Mouse (Mus musculus) left cerebral cortex, adult 2 months (tissue): ENCODE measurements around the gene Cbr2. TPM values are rescaled to one million over a fixed set of nuclear protein-coding genes. Genes with fewer than 3 reads are reported as not detected.

Source experiments
- DNase-seq, 2 experiments: peaks; one replicate each; pipeline ENCODE4 v3.0.0; 2021 to 2022; ENCODE audit warnings: low spot score in 2 of 2, mixed read lengths in 1 of 2; ENCODE audit errors: extremely low spot score in 1 of 2
- H3K27ac ChIP-seq: fragments of 200-600 bp; 2 replicates; pipeline ENCODE4 v1.8.1; 2022
- H3K4me3 ChIP-seq: fragments of 200-600 bp; 2 replicates; pipeline ENCODE4 v1.8.1; 2022
- CTCF ChIP-seq: fragments of 200-600 bp; IDR thresholded peaks from 2 replicates; pipeline ENCODE4 v1.8.1; 2022; ENCODE audit warnings: antibody characterized with exemption, mild to moderate bottlenecking, moderate library complexity
- intact Hi-C: fragments of 180-260 bp; cut with DNase I; formaldehyde crosslinking; loops from one replicate; pipeline ENCODE4 v1.15.1; 2025
- total RNA-seq, 2 experiments: library from RNA; stranded (reverse); gene quantifications; 2 replicates each; pipeline ENCODE4 v1.2.3; 2021

Gene Cbr2
- total RNA-seq, 2 experiments from 2014 or later, result 1.9 to 3.0 TPM

DNA sequence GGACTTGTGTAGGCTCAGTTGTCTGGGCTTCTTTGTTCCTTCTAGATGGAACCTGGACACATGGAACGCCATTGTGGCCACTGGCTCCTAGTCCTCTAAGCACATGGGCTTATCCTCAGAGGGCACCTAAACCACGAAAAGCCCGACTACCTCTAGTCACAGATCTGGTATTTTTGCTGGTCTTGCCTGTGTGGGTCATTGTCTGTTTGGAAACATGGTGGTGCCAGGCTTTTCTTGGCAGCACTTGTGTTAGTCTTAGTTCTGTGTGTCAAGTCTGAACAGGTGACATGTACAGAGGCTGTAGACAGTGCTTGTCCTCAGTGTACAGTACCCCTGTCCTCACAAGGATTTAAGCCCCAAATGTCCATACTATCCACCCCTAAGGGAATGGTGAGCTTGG, 48.4 kb downstream of the Cbr2 start:
- intact Hi-C loops, result no loop called here
- H3K4me3 ChIP-seq, result no peak overlapping the region
- TF ChIP-seq CTCF, result no peak
- DNase-seq, result no peak
- no peak overlapping the region for H3K27ac ChIP-seq

DNA sequence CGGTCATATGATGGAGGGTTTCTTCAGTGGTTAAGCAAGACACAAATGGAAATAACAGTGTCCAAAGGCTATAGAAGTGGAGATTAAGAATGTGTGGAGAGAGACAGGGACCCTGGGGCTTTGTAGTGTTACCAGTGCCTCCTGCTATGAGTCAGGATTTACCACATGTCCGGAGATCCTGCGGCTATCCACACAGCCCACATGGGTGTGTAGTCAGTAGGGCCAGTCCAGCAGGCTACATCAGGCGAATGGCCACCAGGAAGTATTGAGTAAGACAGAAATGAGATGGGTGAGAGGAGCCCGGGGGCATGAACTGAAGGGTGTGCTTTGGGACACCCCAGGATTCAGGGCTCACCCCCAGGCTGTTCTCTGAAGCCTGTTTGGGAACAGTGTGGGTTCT, 49.2 kb downstream of the Cbr2 start:
- intact Hi-C loops, result no loop called here
- Histone ChIP-seq H3K4me3 (no peak overlapping the region), H3K27ac (no peak overlapping the region)
- no peak for TF ChIP-seq CTCF
- DNase-seq, result no peak

DNA sequence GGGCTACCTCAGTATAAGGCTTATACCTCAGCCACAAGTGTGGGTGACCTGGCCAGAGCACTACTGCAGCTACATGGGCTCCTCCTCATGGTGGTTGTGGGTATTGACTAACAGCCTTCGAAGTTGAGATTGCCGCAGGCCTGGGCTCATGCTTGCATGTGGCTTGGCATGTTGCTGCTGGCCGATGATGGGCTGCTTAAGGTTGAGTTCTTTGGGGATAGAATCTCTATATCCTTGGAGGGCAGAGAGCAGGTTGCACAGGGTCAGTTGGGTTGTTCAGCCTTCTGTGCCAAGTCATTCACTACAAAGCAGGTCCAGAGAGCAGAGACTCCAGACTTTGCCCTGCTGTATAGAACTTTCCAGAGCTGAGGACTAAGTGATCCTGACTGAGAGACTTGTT, 52.0 kb downstream of the Cbr2 start:
- no peak for DNase-seq
- Histone ChIP-seq H3K27ac (no peak overlapping the region), H3K4me3 (no peak overlapping the region)
- intact Hi-C loops, result no loop called here
- TF ChIP-seq CTCF, result peak; percentile 51

Other genes starting within 250 kb of the Cbr2 start
- gene Mrpl12, start 247.5 kb downstream of the Cbr2 start, total RNA-seq, result 10 to 100 TPM; 66.1 to 68.3 TPM
- gene Slc25a10, start 240.3 kb downstream of the Cbr2 start, total RNA-seq, result 10 to 100 TPM; 17.7 to 21.3 TPM
- not detected for gene Gcgr, start 201.4 kb downstream of the Cbr2 start, total RNA-seq
- 10 to 100 TPM; 68.3 to 83.2 TPM for gene Mcrip1, start 182.4 kb downstream of the Cbr2 start, total RNA-seq
- gene Ppp1r27, start 181.0 kb downstream of the Cbr2 start, total RNA-seq, result not detected
- gene P4hb, start 158.9 kb downstream of the Cbr2 start, total RNA-seq, result 100 to 1,000 TPM; 114 to 120 TPM
- 100 to 1,000 TPM; 290 to 300 TPM for gene Arhgdia, start 150.5 kb downstream of the Cbr2 start, total RNA-seq
- gene Alyref, start 133.7 kb downstream of the Cbr2 start, total RNA-seq, result 10 to 100 TPM; 56.4 to 64.1 TPM
- 10 to 100 TPM; 92.9 to 93.0 TPM for gene Anapc11, start 133.7 kb downstream of the Cbr2 start, total RNA-seq
- under 1 TPM in 1 of 2 experiments, not detected in 1; 0.95 TPM for gene Npb, start 123.6 kb downstream of the Cbr2 start, total RNA-seq
- gene Pcyt2, start 114.2 kb downstream of the Cbr2 start, total RNA-seq, result 100 to 1,000 TPM; 133 to 140 TPM
- gene Sirt7, start 106.9 kb downstream of the Cbr2 start, total RNA-seq, result 10 to 100 TPM; 43.2 to 45.3 TPM
- gene Mafg, start 98.5 kb downstream of the Cbr2 start, total RNA-seq, result 100 to 1,000 TPM; 104 to 107 TPM
- 1 to 10 TPM; 2.4 to 3.1 TPM for gene Pycr1, start 88.3 kb downstream of the Cbr2 start, total RNA-seq
- gene Myadml2, start 84.0 kb downstream of the Cbr2 start, total RNA-seq, result 1 to 10 TPM; 6.9 to 8.8 TPM
- 1 to 10 TPM; 4.0 to 7.2 TPM for gene Notum, start 70.9 kb downstream of the Cbr2 start, total RNA-seq
- 10 to 100 TPM; 47.4 to 54.9 TPM for gene Aspscr1, start 59.1 kb downstream of the Cbr2 start, total RNA-seq
- gene Cenpx, start 18.4 kb downstream of the Cbr2 start, total RNA-seq, result 10 to 100 TPM; 18.9 to 21.3 TPM
- 10 to 100 TPM; 61.4 to 62.3 TPM for gene Lrrc45, start 18.2 kb downstream of the Cbr2 start, total RNA-seq
- gene Rac3, start 10.6 kb downstream of the Cbr2 start, total RNA-seq, result 10 to 100 TPM; 34.0 to 39.6 TPM
- gene Dcxr, start 4.8 kb downstream of the Cbr2 start, total RNA-seq, result 1 to 10 TPM; 7.1 to 8.4 TPM
- gene Hmga1b, start 30.7 kb upstream of the Cbr2 start, total RNA-seq, result 10 to 100 TPM; 27.5 to 57.3 TPM
- gene Rfng, start 52.1 kb upstream of the Cbr2 start, total RNA-seq, result 10 to 100 TPM; 60.7 to 63.2 TPM
- 100 to 1,000 TPM; 139 to 145 TPM for gene Gps1, start 52.2 kb upstream of the Cbr2 start, total RNA-seq
- gene Dus1l, start 64.3 kb upstream of the Cbr2 start, total RNA-seq, result 10 to 100 TPM; 45.8 to 47.6 TPM
- gene Fasn, start 92.4 kb upstream of the Cbr2 start, total RNA-seq, result 100 to 1,000 TPM; 177 to 197 TPM
- 1 to 10 TPM; 8.5 to 9.5 TPM for gene Ccdc57, start 200.8 kb upstream of the Cbr2 start, total RNA-seq
- 1 to 10 TPM; 3.3 to 4.5 TPM for gene Slc16a3, start 216.4 kb upstream of the Cbr2 start, total RNA-seq